Mouse (Mus musculus): Measurements from ENCODE around the gene Ldb1.

DNA sequence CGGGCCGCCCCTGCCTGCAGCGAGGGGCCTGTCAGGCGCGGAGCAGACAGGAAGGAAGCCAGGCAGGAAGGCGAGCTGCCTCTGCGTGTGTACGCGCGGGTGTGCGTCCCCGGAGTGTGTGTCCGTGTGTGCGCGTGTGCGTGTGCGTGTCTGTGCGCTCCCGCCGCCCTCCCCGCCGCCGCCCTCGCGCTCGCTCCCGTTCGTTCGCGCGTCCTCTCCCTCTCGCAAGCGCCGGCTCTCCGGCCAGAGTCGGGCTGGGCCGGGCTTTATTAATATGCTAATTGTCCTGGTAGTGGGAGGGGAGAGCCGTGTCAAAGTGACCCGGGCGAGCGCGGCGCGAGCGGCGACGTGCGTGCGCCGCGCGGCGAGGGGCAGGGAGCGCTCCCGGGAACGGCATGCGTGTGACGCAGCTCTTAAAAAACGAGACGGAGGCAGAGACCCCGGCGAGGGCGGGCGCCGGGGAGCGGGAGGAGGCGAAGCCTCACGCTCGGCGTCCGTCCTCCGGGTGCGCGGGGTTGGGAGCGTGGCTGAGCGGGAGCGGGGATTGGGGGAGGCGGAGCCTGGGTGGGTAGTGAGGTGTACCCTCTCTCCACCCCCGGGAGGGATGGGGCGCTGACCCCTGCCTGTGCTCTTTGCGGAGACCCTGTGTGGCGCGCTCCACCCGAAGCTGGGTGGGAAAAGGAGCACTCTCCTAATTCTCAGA is at the start of gene Ldb1:
- TF ChIP-seq MAX (IDR thresholded peaks at IDR 0.05; ENCODE audit: low read length) (no peak), MAFK (IDR thresholded peaks at IDR 0.05; ENCODE audit: insufficient replicate concordance, low read length) (no peak), POLR2A (IDR thresholded peaks at IDR 0.05; ENCODE audit: low read depth, low read length) (peak; percentile 68; the same call in 1 of the 2 replicates)
